Mouse (Mus musculus) neural tube, embryonic 11.5 days (tissue): ENCODE results near the gene Cops8. TPM values are rescaled to one million over a fixed set of nuclear protein-coding genes. Genes with fewer than 3 reads are reported as not detected.

Experiments used
- ATAC-seq: fragments of 200-750 bp; cut with Nextera tagmentation; 2 replicates; pipeline ENCODE4 v1.8.0; 2017; ENCODE audit warnings: moderate number of reproducible peaks, mild to moderate bottlenecking, moderate TSS enrichment, moderate library complexity; ENCODE audit not compliant: insufficient read depth, low FRiP score, low TSS enrichment
- DNase-seq: peaks from one replicate; pipeline ENCODE4 v3.0.0-alpha.2; 2015; ENCODE audit warnings: low spot score
- H3K27ac ChIP-seq: fragments of 300-500 bp; sonication (generic); 2 replicates; pipeline ENCODE4 v1.5.1; 2014; ENCODE audit warnings: low read depth, mild to moderate bottlenecking, low read length
- H3K27me3 ChIP-seq: fragments of 300-500 bp; sonication (generic); 2 replicates; pipeline ENCODE4 v1.6.1; 2014; ENCODE audit warnings: mild to moderate bottlenecking, low read length, mixed read lengths; ENCODE audit not compliant: control insufficient read depth, insufficient read depth
- H3K36me3 ChIP-seq: fragments of 300-500 bp; sonication (generic); 2 replicates; pipeline ENCODE4 v1.6.1; 2014; ENCODE audit warnings: mild to moderate bottlenecking, low read length, moderate library complexity, mixed read lengths; ENCODE audit not compliant: control insufficient read depth, insufficient read depth
- H3K4me1 ChIP-seq: fragments of 300-500 bp; sonication (generic); 2 replicates; pipeline ENCODE4 v1.6.1; 2014; ENCODE audit warnings: low read length, mixed read lengths; ENCODE audit not compliant: control insufficient read depth, insufficient read depth
- H3K4me2 ChIP-seq: fragments of 300-500 bp; sonication (generic); 2 replicates; pipeline ENCODE4 v1.6.1; 2014; ENCODE audit warnings: low read depth, mild to moderate bottlenecking, moderate library complexity
- H3K4me3 ChIP-seq: fragments of 300-500 bp; sonication (generic); 2 replicates; pipeline ENCODE4 v1.5.1; 2014; ENCODE audit warnings: low read depth, low read length
- H3K9ac ChIP-seq: fragments of 300-500 bp; sonication (generic); 2 replicates; pipeline ENCODE4 v1.6.1; 2014; ENCODE audit warnings: mild to moderate bottlenecking, low read length
- H3K9me3 ChIP-seq: fragments of 300-500 bp; sonication (generic); 2 replicates; pipeline ENCODE4 v1.6.1; 2016; ENCODE audit warnings: low read length; ENCODE audit not compliant: control insufficient read depth
- WGBS: fragments of 180-500 bp; shearing (Covaris S2); extraction: QIAGEN DNeasy Blood & Tissue Kit; methylation state at CpG from one replicate; pipeline ENCODE4 v1.1.7; 2014; 5-methylcytosine and 5-hydroxymethylcytosine counted together
- polyA plus RNA-seq: library from polyadenylated mRNA; unstranded; fragments of >200 nt; fragmentation: Nextera tagmentation; extraction: Ambion mirVana; gene quantifications from 2 replicates; pipeline ENCODE4 v1.2.1, GENCODE M21; 2014

The Cops8 gene
- polyA plus RNA-seq, 1 experiment from 2014 or later: 192 TPM

- WGBS: 78% methylated on average over 7 of the region's 7 CpGs
- Histone ChIP-seq H3K9me3 (no peaks in the 10 kb centered on the region), H3K4me2 (no peak overlapping the region), H3K4me3 (no peak overlapping the region), H3K27me3 (no peaks in the 10 kb centered on the region), H3K36me3 (no peaks in the 10 kb centered on the region), H3K27ac (no peak overlapping the region), H3K9ac (no peak overlapping the region), H3K4me1 (no peaks in the 10 kb centered on the region)
- DNase-seq: no peak
- no peak for ATAC-seq
Measured at GRCm38 (mm10) chr1:90582635-90583034, 20.1 kb upstream of the Cops8 start.

- Histone ChIP-seq H3K4me1 (no peaks in the 10 kb centered on the region), H3K4me2 (no peak overlapping the region), H3K27me3 (no peaks in the 10 kb centered on the region), H3K9ac (no peak overlapping the region), H3K4me3 (no peak overlapping the region), H3K36me3 (no peaks in the 10 kb centered on the region), H3K27ac (no peak overlapping the region), H3K9me3 (no peaks in the 10 kb centered on the region)
- DNase-seq (peak; percentile 80), ATAC-seq (peak; percentile 49; the same call in 1 of the 2 replicates)
- WGBS: 64% methylated on average over 9 of the region's 9 CpGs
Measured at GRCm38 (mm10) chr1:90588021-90588734, 14.6 kb upstream of the Cops8 start.

- Histone ChIP-seq H3K4me1 (no peaks in the 10 kb centered on the region), H3K9ac (no peak overlapping the region), H3K9me3 (no peaks in the 10 kb centered on the region), H3K4me3 (no peak overlapping the region), H3K36me3 (no peaks in the 10 kb centered on the region), H3K27me3 (no peaks in the 10 kb centered on the region), H3K4me2 (no peak overlapping the region), H3K27ac (no peak overlapping the region)
- 26% methylated on average over 2 of the region's 2 CpGs for WGBS
- peak; percentile 75 for DNase-seq
- no peak for ATAC-seq
Measured at GRCm38 (mm10) chr1:90590797-90591196, 12.0 kb upstream of the Cops8 start.

GRCm38 (mm10) chr1:90592784-90593183 lies 10.0 kb upstream of the Cops8 start:
- no peaks in the 10 kb centered on the region for H3K36me3 ChIP-seq
- no peak overlapping the region for H3K4me2 ChIP-seq
- H3K9ac ChIP-seq: no peak overlapping the region
- peak; percentile 82 for DNase-seq
- ATAC-seq: no peak
- no peak overlapping the region for H3K4me3 ChIP-seq
- H3K4me1 ChIP-seq: no peaks in the 10 kb centered on the region
- WGBS: 21% methylated on average over 6 of the region's 6 CpGs
- H3K27ac ChIP-seq: no peak overlapping the region
- H3K9me3 ChIP-seq: no peaks in the 10 kb centered on the region
- H3K27me3 ChIP-seq: no peaks in the 10 kb centered on the region

- H3K9me3 ChIP-seq: no peaks in the 10 kb centered on the region
- no peaks in the 10 kb centered on the region for H3K36me3 ChIP-seq
- H3K9ac ChIP-seq: no peak overlapping the region
- ATAC-seq: no peak
- H3K4me2 ChIP-seq: no peak overlapping the region
- 63% methylated on average over 3 of the region's 3 CpGs for WGBS
- no peaks in the 10 kb centered on the region for H3K27me3 ChIP-seq
- H3K4me3 ChIP-seq: no peak overlapping the region
- no peak for DNase-seq
- H3K4me1 ChIP-seq: peaks cover 3% of the 10 kb centered on the region; the same call in 1 of the 2 replicates
- no peak overlapping the region for H3K27ac ChIP-seq
Measured at GRCm38 (mm10) chr1:90599226-90599625, 3.6 kb upstream of the Cops8 start.

- ATAC-seq (no peak), DNase-seq (no peak)
- Histone ChIP-seq H3K9ac (no peak overlapping the region), H3K27ac (no peak overlapping the region), H3K4me2 (no peak overlapping the region), H3K9me3 (no peaks in the 10 kb centered on the region), H3K36me3 (no peaks in the 10 kb centered on the region), H3K27me3 (no peaks in the 10 kb centered on the region), H3K4me3 (no peak overlapping the region), H3K4me1 (peaks cover 4% of the 10 kb centered on the region; the same call in 1 of the 2 replicates)
- WGBS: 77% methylated on average over 3 of the region's 3 CpGs
Measured at GRCm38 (mm10) chr1:90601096-90601495, 1.7 kb upstream of the Cops8 start.

GRCm38 (mm10) chr1:90603561-90603887 lies 743 bp downstream of the Cops8 start:
- ATAC-seq: peak; percentile 76
- no peak for DNase-seq
- Histone ChIP-seq H3K36me3 (peaks cover 3% of the 10 kb centered on the region), H3K4me3 (peak overlapping the region; percentile 84), H3K9me3 (no peaks in the 10 kb centered on the region), H3K27me3 (no peaks in the 10 kb centered on the region), H3K27ac (no peak overlapping the region), H3K4me2 (peak overlapping the region; percentile 60), H3K4me1 (peaks cover 4% of the 10 kb centered on the region; the same call in 1 of the 2 replicates), H3K9ac (peak overlapping the region; percentile 87)
- WGBS: under 1% methylated on average over 26 of the region's 26 CpGs

- H3K27ac ChIP-seq: no peak overlapping the region
- no peaks in the 10 kb centered on the region for H3K27me3 ChIP-seq
- no peak overlapping the region for H3K9ac ChIP-seq
- peaks cover 31% of the 10 kb centered on the region for H3K36me3 ChIP-seq
- DNase-seq: no peak
- no peak overlapping the region for H3K4me3 ChIP-seq
- 93% methylated on average over 5 of the region's 5 CpGs for WGBS
- ATAC-seq: no peak
- no peak overlapping the region for H3K4me2 ChIP-seq
- no peaks in the 10 kb centered on the region for H3K9me3 ChIP-seq
- peaks cover under 1% of the 10 kb centered on the region; the same call in 1 of the 2 replicates for H3K4me1 ChIP-seq
Measured at GRCm38 (mm10) chr1:90609363-90609762, 6.6 kb downstream of the Cops8 start.

- 94% methylated on average over 7 of the region's 7 CpGs for WGBS
- no peak for ATAC-seq
Measured at GRCm38 (mm10) chr1:90617258-90617657, 14.5 kb downstream of the Cops8 start.

More at GRCm38 (mm10) chr1:90617258-90617657, 14.5 kb downstream of the Cops8 start:
- H3K36me3 ChIP-seq: peaks cover 7% of the 10 kb centered on the region
- DNase-seq: no peak
- H3K4me2 ChIP-seq: no peak overlapping the region
- no peaks in the 10 kb centered on the region for H3K4me1 ChIP-seq
- no peak overlapping the region for H3K4me3 ChIP-seq
- H3K27me3 ChIP-seq: no peaks in the 10 kb centered on the region
- H3K9me3 ChIP-seq: no peaks in the 10 kb centered on the region
- H3K9ac ChIP-seq: no peak overlapping the region
- H3K27ac ChIP-seq: no peak overlapping the region
